Mouse (Mus musculus): ENCODE data around the gene Rarres2.

- TF ChIP-seq CTCF (IDR thresholded peaks at IDR 0.05; ENCODE audit: control insufficient read depth, insufficient read depth, low read length) (no peak), POLR2A (IDR thresholded peaks at IDR 0.05; ENCODE audit: borderline replicate concordance, control insufficient read depth, low read depth, low read length) (no peak)
These were observed 17.3 kb downstream of the Rarres2 start for GRCm38 (mm10) chr6:48555104-48555890.

All from bone marrow, adult 2 months (tissue).